9 mouse cellular contexts compared by ENCODE assay signal in the genomic region with DNA sequence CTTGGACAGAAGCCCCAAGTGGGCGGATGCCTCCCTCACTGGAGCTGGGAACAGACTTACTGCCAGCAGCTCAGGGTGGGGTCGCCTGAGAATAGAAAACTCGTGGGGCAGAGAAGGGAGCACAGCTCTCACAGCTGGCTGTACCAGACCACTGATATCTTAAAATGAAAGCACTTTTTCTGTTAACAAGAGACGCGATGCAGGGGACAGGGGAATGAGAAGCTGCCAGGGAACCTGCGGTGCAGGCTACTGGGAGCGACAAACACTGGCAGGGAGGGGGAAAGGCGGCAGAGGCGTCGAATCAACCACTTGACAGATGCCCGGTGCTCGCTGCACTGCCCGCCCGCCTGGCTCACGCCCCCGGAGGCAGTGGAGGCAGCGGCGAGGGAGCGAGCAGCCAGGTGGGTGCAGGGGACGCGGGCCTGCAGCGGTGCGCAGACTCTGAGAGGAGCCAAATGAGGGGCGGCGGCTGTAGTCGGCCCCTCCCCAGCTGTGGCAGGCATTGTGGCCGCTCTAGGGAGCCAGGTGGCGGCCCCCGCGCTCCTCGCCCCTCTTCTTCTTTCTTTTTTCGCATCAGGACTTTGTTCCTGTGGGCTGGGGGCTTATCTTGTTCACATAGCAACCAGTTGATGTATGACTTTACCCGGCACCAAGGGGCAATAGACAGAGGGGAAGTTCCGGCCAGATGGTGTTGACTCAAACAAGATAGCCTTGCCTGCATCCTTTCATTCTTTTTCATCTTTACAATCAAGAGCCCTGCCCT. TPM values are rescaled to one million over a fixed set of nuclear protein-coding genes. Genes with fewer than 3 reads are reported as not detected.
DNase-seq lines count a peak whose midpoint lies in the region; ATAC-seq and TF ChIP-seq lines count a peak whose summit lies in the region.
"Had no signal": no experiment of that assay in that cellular context is flagged by ENCODE, and none has a peak within 500 bp of the region (broad histone marks: within the 10 kb centered on the region; RNA-seq: fewer than 3 reads in every experiment).

No protein-coding gene starts in this region.

- H3K9ac ChIP-seq in embryonic facial prominence, embryonic 14.5 days (ENCODE audit: low read depth, low read length): peak overlapping the region; percentile 57
- H3K9ac ChIP-seq in heart, postnatal 0 days (replicated peaks; ENCODE audit: low read depth, low read length): 0 out of 2 replicates have a peak overlapping the region, but pooled peaks have one; percentile 29
- H3K9ac ChIP-seq in liver, postnatal 0 days (replicated peaks): peak overlapping the region; percentile 27; the same call in 1 of the 2 replicates
- peak overlapping the region; percentile 49 for H3K9ac ChIP-seq in neural tube, embryonic 14.5 days (replicated peaks; ENCODE audit: low read depth, low read length)

- 3% methylated on average over 17 of the region's 34 CpGs for WGBS in embryonic facial prominence, embryonic 14.5 days
- 1% methylated on average over 32 of the region's 34 CpGs for WGBS in heart, postnatal 0 days
- 2% methylated on average over 34 of the region's 34 CpGs for WGBS in liver, postnatal 0 days (ENCODE audit: insufficient replicate concordance)
- 2% methylated on average over 34 of the region's 34 CpGs for WGBS in neural tube, embryonic 14.5 days

- H3K4me2 ChIP-seq in embryonic facial prominence, embryonic 14.5 days (ENCODE audit: low read depth, low read length): peak overlapping the region; percentile 81
- peak overlapping the region; percentile 71 for H3K4me2 ChIP-seq in heart, postnatal 0 days (ENCODE audit: low read depth, low read length)
- H3K4me2 ChIP-seq in liver, postnatal 0 days (ENCODE audit: low read depth, low read length): peak overlapping the region; percentile 76
- peak overlapping the region; percentile 87 for H3K4me2 ChIP-seq in neural tube, embryonic 14.5 days (ENCODE audit: low read depth, low read length)

- no peaks in the 10 kb centered on the region for H3K9me3 ChIP-seq in embryonic facial prominence, embryonic 14.5 days (ENCODE audit: control insufficient read depth, low read length)
- H3K9me3 ChIP-seq in heart, postnatal 0 days (replicated peaks; ENCODE audit: control insufficient read depth, low read length): no peaks in the 10 kb centered on the region
- H3K9me3 ChIP-seq in liver, postnatal 0 days (ENCODE audit: low read length): no peaks in the 10 kb centered on the region
- H3K9me3 ChIP-seq in neural tube, embryonic 14.5 days (ENCODE audit: control insufficient read depth, low read length): no peaks in the 10 kb centered on the region

- peaks cover 3% of the 10 kb centered on the region; the same call in 1 of the 2 replicates for H3K27me3 ChIP-seq in embryonic facial prominence, embryonic 14.5 days (replicated peaks; ENCODE audit: control insufficient read depth, insufficient read depth, low read length)
- H3K27me3 ChIP-seq in heart, postnatal 0 days (ENCODE audit: control insufficient read depth, insufficient read depth, low read length): no peaks in the 10 kb centered on the region
- no peaks in the 10 kb centered on the region for H3K27me3 ChIP-seq in liver, postnatal 0 days (ENCODE audit: insufficient read depth, low read length)
- H3K27me3 ChIP-seq in neural tube, embryonic 14.5 days (ENCODE audit: control insufficient read depth, insufficient read depth, low read length): no peaks in the 10 kb centered on the region

- H3K4me3 ChIP-seq in embryonic facial prominence, embryonic 14.5 days (ENCODE audit: low read depth, low read length): peak overlapping the region; percentile 41
- H3K4me3 ChIP-seq in heart, postnatal 0 days (ENCODE audit: low read depth, low read length): peak overlapping the region; percentile 51
- peak overlapping the region; percentile 41 for H3K4me3 ChIP-seq in liver, postnatal 0 days (ENCODE audit: low read depth, low read length)
- peak overlapping the region; percentile 46 for H3K4me3 ChIP-seq in neural tube, embryonic 14.5 days (ENCODE audit: low read depth, low read length)

- TF ChIP-seq CTCF in heart, postnatal 0 days (IDR thresholded peaks at IDR 0.05; ENCODE audit: low read depth): no peak
- TF ChIP-seq CTCF in liver, postnatal 0 days (IDR thresholded peaks at IDR 0.05; ENCODE audit: low read depth): no peak

- peak; percentile 21 to 24 for DNase-seq in cerebellum, postnatal 4 days (ENCODE audit: low spot score in 2 of 2)
- DNase-seq in cerebellum, adult 11-12 months: no peak
- DNase-seq in embryonic facial prominence, embryonic 14.5 days (ENCODE audit: low spot score): peak; percentile 4
- no peak for DNase-seq in heart, postnatal 0 days (ENCODE audit: low spot score)
- DNase-seq in kidney, postnatal 14 days: peak; percentile 71
- DNase-seq in liver, postnatal 0 days: peak; percentile 49

- no peaks in the 10 kb centered on the region for H3K36me3 ChIP-seq in embryonic facial prominence, embryonic 14.5 days (ENCODE audit: control insufficient read depth, insufficient read depth, low read length)
- no peaks in the 10 kb centered on the region for H3K36me3 ChIP-seq in heart, postnatal 0 days (replicated peaks; ENCODE audit: control insufficient read depth, insufficient read depth, low read length)
- H3K36me3 ChIP-seq in liver, postnatal 0 days (replicated peaks; ENCODE audit: insufficient read depth, low read length): no peaks in the 10 kb centered on the region
- no peaks in the 10 kb centered on the region for H3K36me3 ChIP-seq in neural tube, embryonic 14.5 days (ENCODE audit: control insufficient read depth, insufficient read depth, low read length)

- H3K27ac ChIP-seq in embryonic facial prominence, embryonic 14.5 days (replicated peaks; ENCODE audit: low read depth, low read length): no peak overlapping the region
- H3K27ac ChIP-seq in heart, postnatal 0 days (ENCODE audit: low read depth): no peak overlapping the region
- H3K27ac ChIP-seq in liver, postnatal 0 days (ENCODE audit: low read depth): no peak overlapping the region
- no peak overlapping the region for H3K27ac ChIP-seq in neural tube, embryonic 14.5 days (ENCODE audit: low read depth, low read length)

- TF ChIP-seq EP300 in heart, postnatal 0 days (IDR thresholded peaks at IDR 0.05; ENCODE audit: low read depth): no peak
- no peak for TF ChIP-seq EP300 in liver, postnatal 0 days (IDR thresholded peaks at IDR 0.05; ENCODE audit: low read depth)

- H3K4me1 ChIP-seq in embryonic facial prominence, embryonic 14.5 days (ENCODE audit: control insufficient read depth, insufficient read depth, low read length): no peaks in the 10 kb centered on the region
- peaks cover 6% of the 10 kb centered on the region; the same call in 1 of the 2 replicates for H3K4me1 ChIP-seq in heart, postnatal 0 days (ENCODE audit: control insufficient read depth, insufficient read depth)
- no peaks in the 10 kb centered on the region for H3K4me1 ChIP-seq in liver, postnatal 0 days (ENCODE audit: insufficient read depth)
- no peaks in the 10 kb centered on the region for H3K4me1 ChIP-seq in neural tube, embryonic 14.5 days (ENCODE audit: control insufficient read depth, insufficient read depth, low read length)

- no peak for ATAC-seq in embryonic facial prominence, embryonic 14.5 days (ENCODE audit: low read depth)
- ATAC-seq in heart, postnatal 0 days (ENCODE audit: insufficient read depth, low read depth): no peak
- peak; percentile 74 for ATAC-seq in liver, postnatal 0 days
- peak; percentile 94 for ATAC-seq in neural tube, embryonic 14.5 days (ENCODE audit: low read depth)
- no peak for ATAC-seq in CD4-positive, CD25-positive, alpha-beta regulatory T cell, adult 4 months

RNA-seq across cellular contexts. Expression of gene Cyp4b1, which starts 9.8 kb away (rescaled TPM):
- 4.9 and 6.3 TPM in 2 replicates for polyA plus RNA-seq in embryonic facial prominence, embryonic 14.5 days (2014; fragmentation: Nextera tagmentation; extraction: Ambion mirVana)
- 8.7 and 14.5 TPM in 2 replicates for total RNA-seq in heart, postnatal 0 days (2014; rRNA removed; ENCODE audit: low replicate concordance)
- 8.7 and 9.4 TPM in 2 replicates for polyA plus RNA-seq in heart, postnatal 0 days (2015; fragmentation: Nextera tagmentation; extraction: Ambion mirVana)
- polyA plus RNA-seq in liver, postnatal 0 days (2015; fragmentation: Nextera tagmentation; extraction: Ambion mirVana): 10.5 and 12.6 TPM in 2 replicates
- polyA plus RNA-seq in neural tube, embryonic 14.5 days (2014; fragmentation: Nextera tagmentation; extraction: Ambion mirVana): 0.18 and 0.48 TPM in 2 replicates
- polyA plus RNA-seq in CD4-positive, CD25-positive, alpha-beta regulatory T cell, adult 4 months (2017; shearing (Covaris generic)): not detected

RNA-seq across cellular contexts. Expression of gene Cyp4a32, which starts 56.5 kb away (rescaled TPM):
- not detected in 2 replicates for polyA plus RNA-seq in embryonic facial prominence, embryonic 14.5 days (2014; fragmentation: Nextera tagmentation; extraction: Ambion mirVana)
- total RNA-seq in heart, postnatal 0 days (2014; rRNA removed; ENCODE audit: low replicate concordance): not detected in 2 replicates
- polyA plus RNA-seq in heart, postnatal 0 days (2015; fragmentation: Nextera tagmentation; extraction: Ambion mirVana): not detected in 2 replicates
- polyA plus RNA-seq in liver, postnatal 0 days (2015; fragmentation: Nextera tagmentation; extraction: Ambion mirVana): 16.1 and 18.5 TPM in 2 replicates
- not detected in 2 replicates for polyA plus RNA-seq in neural tube, embryonic 14.5 days (2014; fragmentation: Nextera tagmentation; extraction: Ambion mirVana)
- not detected for polyA plus RNA-seq in CD4-positive, CD25-positive, alpha-beta regulatory T cell, adult 4 months (2017; shearing (Covaris generic))
- polyA plus RNA-seq: large intestine, adult 2 months had no signal

Comparison
In these comparisons a context has a peak if more than half of its experiments do, and no peak if none do; other contexts are left out.
1. DNase-seq: peak in cerebellum, postnatal 4 days (2 of 2), embryonic facial prominence, embryonic 14.5 days (single experiment), kidney, postnatal 14 days (single experiment) and liver, postnatal 0 days (single experiment); none in cerebellum, adult 11-12 months (single experiment) and heart, postnatal 0 days (single experiment).
2. ATAC-seq: peak in liver, postnatal 0 days (single experiment) and neural tube, embryonic 14.5 days (single experiment); none in embryonic facial prominence, embryonic 14.5 days (single experiment), heart, postnatal 0 days (single experiment) and CD4-positive, CD25-positive, alpha-beta regulatory T cell, adult 4 months (single experiment).
3. RNA of gene Cyp4a32, which starts 56.5 kb away (polyA plus RNA-seq): 16.1 to 18.5 TPM in liver, postnatal 0 days; not detected in embryonic facial prominence, embryonic 14.5 days, not detected in heart, postnatal 0 days, not detected in neural tube, embryonic 14.5 days and not detected in CD4-positive, CD25-positive, alpha-beta regulatory T cell, adult 4 months; every median in the first group is over 10 times any median in the second.
4. Peak in every context shown above with its lines, with median percentiles within 50 percentile points of each other: H3K4me2 ChIP-seq, H3K4me3 ChIP-seq and H3K9ac ChIP-seq.